8 mouse cellular contexts compared by ENCODE assay signal in the genomic region with DNA sequence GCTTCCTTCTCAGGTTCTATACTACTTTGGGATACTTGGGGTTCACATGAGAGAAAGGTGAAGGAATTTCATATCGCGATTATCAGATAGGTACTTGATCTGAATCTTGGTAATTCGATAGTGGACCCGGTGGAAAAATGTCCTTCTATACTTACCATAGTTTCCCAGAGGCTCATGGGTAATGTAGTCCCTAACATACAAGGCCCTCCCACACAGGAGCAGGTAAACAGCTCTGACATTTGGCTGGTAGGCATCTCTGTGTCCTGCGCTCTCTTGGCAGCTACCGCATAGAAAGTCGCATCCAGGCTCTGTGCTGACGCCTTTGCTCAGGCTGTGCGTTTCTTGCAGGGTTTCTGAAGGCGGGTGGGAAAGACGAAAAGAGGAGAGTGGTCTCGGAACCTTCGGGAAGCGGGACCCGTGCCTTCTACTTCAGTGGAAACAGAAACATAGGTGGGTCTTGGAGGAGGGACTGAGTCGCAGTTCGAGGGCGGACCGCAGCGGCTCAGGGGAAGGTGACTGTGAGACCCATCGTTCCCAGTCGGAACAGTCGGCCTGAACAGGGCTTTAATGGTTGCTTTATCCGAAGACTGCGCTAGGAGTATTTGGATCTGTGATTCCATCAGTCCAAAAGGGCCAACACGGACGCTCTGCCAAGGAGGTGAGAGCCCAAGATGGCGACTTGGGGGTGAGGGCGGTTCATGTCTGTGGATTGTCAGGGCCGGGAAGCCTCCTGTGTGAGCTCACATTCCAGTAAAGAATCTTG. TPM values are rescaled to one million over a fixed set of nuclear protein-coding genes. Genes with fewer than 3 reads are reported as not detected.
A peak's percentile ranks its signal among the peaks of the same experiment; 100 is the strongest.
DNase-seq lines count a peak whose midpoint lies in the region; ATAC-seq and TF ChIP-seq lines count a peak whose summit lies in the region.

A gene (plus strand): TSS at position 170 of the 763 bp plus-strand sequence.

- peak within 1 kb of the TSS; percentile 60 for H3K4me2 ChIP-seq in hindbrain, embryonic 12.5 days (replicated peaks)
- peak within 1 kb of the TSS; percentile 56 for H3K4me2 ChIP-seq in lung, postnatal 0 days (replicated peaks; ENCODE audit: low read depth, low read length)

- TF ChIP-seq CTCF in lung, postnatal 0 days (IDR thresholded peaks at IDR 0.05) = no peak

- peak within 1 kb of the TSS; percentile 74 for H3K4me3 ChIP-seq in hindbrain, embryonic 12.5 days
- peak within 1 kb of the TSS; percentile 73 for H3K4me3 ChIP-seq in lung, postnatal 0 days (ENCODE audit: low read depth, low read length)

- H3K4me1 ChIP-seq in hindbrain, embryonic 12.5 days = peaks cover 20% of the 10 kb centered on the region
- peaks cover 6% of the 10 kb centered on the region; the same call in 1 of the 2 replicates for H3K4me1 ChIP-seq in lung, postnatal 0 days (ENCODE audit: insufficient read depth, low read depth, low read length)

- peak within 1 kb of the TSS; percentile 86 for H3K27ac ChIP-seq in hindbrain, embryonic 12.5 days
- peak within 1 kb of the TSS; percentile 71 for H3K27ac ChIP-seq in lung, postnatal 0 days (ENCODE audit: low read length)

- TF ChIP-seq EP300 in lung, postnatal 0 days (IDR thresholded peaks at IDR 0.05) = no peak; the same call in 1 of the 2 replicates

- H3K27me3 ChIP-seq in hindbrain, embryonic 12.5 days = no peaks in the 10 kb centered on the region
- no peaks in the 10 kb centered on the region for H3K27me3 ChIP-seq in lung, postnatal 0 days (replicated peaks; ENCODE audit: insufficient read depth, low read length)

- DNase-seq in R1 (ENCODE audit: low read depth, low spot score) = peak; percentile 94
- DNase-seq in cerebellum, postnatal 14 days = peak; percentile 80 to 87
- DNase-seq in frontal cortex, postnatal 10 days (ENCODE audit: low spot score in 2 of 2) = peak; percentile 65 to 67
- peak; percentile 62 to 71 for DNase-seq in layer of hippocampus, postnatal 10 days (ENCODE audit: low spot score in 2 of 2)
- DNase-seq in lung, postnatal 0 days (ENCODE audit: low spot score) = peak; percentile 92
- DNase-seq in ovary, postnatal 14 days (ENCODE audit: low spot score) = peak; percentile 48
- DNase-seq in thymus, postnatal 10 days (ENCODE audit: low spot score in 2 of 2) = peak; percentile 67 to 73

- under 1% methylated on average over 30 of the region's 30 CpGs for WGBS in hindbrain, embryonic 12.5 days
- WGBS in lung, postnatal 0 days = 1% methylated on average over 30 of the region's 30 CpGs

- no peaks in the 10 kb centered on the region for H3K9me3 ChIP-seq in hindbrain, embryonic 12.5 days (replicated peaks)
- no peaks in the 10 kb centered on the region for H3K9me3 ChIP-seq in lung, postnatal 0 days (ENCODE audit: low read length)

- peaks cover 6% of the 10 kb centered on the region; the same call in 1 of the 2 replicates for H3K36me3 ChIP-seq in hindbrain, embryonic 12.5 days
- H3K36me3 ChIP-seq in lung, postnatal 0 days (ENCODE audit: insufficient read depth, low read length) = no peaks in the 10 kb centered on the region

- peak; percentile 95 for ATAC-seq in hindbrain, embryonic 12.5 days (ENCODE audit: low FRiP score)
- ATAC-seq in lung, postnatal 0 days = peak; percentile 95

- H3K9ac ChIP-seq in hindbrain, embryonic 12.5 days = peak within 1 kb of the TSS; percentile 70
- peak within 1 kb of the TSS; percentile 74 for H3K9ac ChIP-seq in lung, postnatal 0 days (replicated peaks; ENCODE audit: low read depth)

RNA-seq across cellular contexts. Expression of the gene that starts here (rescaled TPM):
- polyA plus RNA-seq in hindbrain, embryonic 12.5 days (2016; fragmentation: Nextera tagmentation; extraction: Ambion mirVana) = 15.9 and 16.5 TPM in 2 replicates
- 10 to 100 TPM; 19.3 to 20.0 TPM for total RNA-seq in layer of hippocampus, postnatal 10 days (2021)
- polyA plus RNA-seq in lung, postnatal 0 days (2015; fragmentation: Nextera tagmentation; extraction: Ambion mirVana) = 10.5 and 11.5 TPM in 2 replicates

Comparison
In these comparisons a context has a peak if more than half of its experiments do, and no peak if none do; other contexts are left out.
1. Peak in every context shown above with its lines: DNase-seq, ATAC-seq, H3K4me3 ChIP-seq and H3K27ac ChIP-seq.